Mouse (Mus musculus) retina, embryonic 14.5 days (tissue): ENCODE data around the gene Cers5.
"Not testable (repeated sequence)": the region's sequence is repeated elsewhere in the genome, so short reads cannot be mapped to it uniquely, and the experiment has no call there.

Experiments used
- DNase-seq: peaks from one replicate; pipeline ENCODE4 v3.0.0-alpha.2; 2015; ENCODE audit warnings: low spot score

The Cers5 gene

GRCm38 (mm10) chr15:99787625-99788120 is 15.0 kb upstream of the Cers5 start:
- no peak for DNase-seq

- DNase-seq = no peak
Observed at GRCm38 (mm10) chr15:99778677-99779335, 6.1 kb upstream of the Cers5 start.

- DNase-seq = peak; percentile 87
Observed at GRCm38 (mm10) chr15:99778148-99778547, 5.5 kb upstream of the Cers5 start.

- no peak for DNase-seq
Observed at GRCm38 (mm10) chr15:99772925-99773324, 240 bp upstream of the Cers5 start.

- peak; percentile 83 for DNase-seq
Observed at GRCm38 (mm10) chr15:99772277-99772880, 306 bp downstream of the Cers5 start.

- DNase-seq = peak; percentile 54
Observed at GRCm38 (mm10) chr15:99771601-99772276, 946 bp downstream of the Cers5 start.

- DNase-seq = no peak
Observed at GRCm38 (mm10) chr15:99771004-99771500, 1.6 kb downstream of the Cers5 start.

GRCm38 (mm10) chr15:99768761-99769160 is 3.9 kb downstream of the Cers5 start:
- DNase-seq = no peak

- DNase-seq = no peak
Observed at GRCm38 (mm10) chr15:99767467-99767866, 5.2 kb downstream of the Cers5 start.

GRCm38 (mm10) chr15:99754204-99754603 is 18.5 kb downstream of the Cers5 start:
- DNase-seq = no peak

GRCm38 (mm10) chr15:99740229-99740628 is 32.5 kb downstream of the Cers5 start:
- no peak for DNase-seq

GRCm38 (mm10) chr15:99736675-99737074 is 36.0 kb downstream of the Cers5 start:
- DNase-seq = no peak

- DNase-seq = no peak
Observed at GRCm38 (mm10) chr15:99735631-99736030, 37.1 kb downstream of the Cers5 start.

- no peak for DNase-seq
Observed at GRCm38 (mm10) chr15:99733186-99733585, 39.5 kb downstream of the Cers5 start.

- DNase-seq = no peak
Observed at GRCm38 (mm10) chr15:99731678-99732077, 41.0 kb downstream of the Cers5 start.

GRCm38 (mm10) chr15:99731167-99731566 is 41.5 kb downstream of the Cers5 start:
- no peak for DNase-seq

- DNase-seq = no peak
Observed at GRCm38 (mm10) chr15:99729056-99729783, 43.5 kb downstream of the Cers5 start.

GRCm38 (mm10) chr15:99728211-99728610 is 44.5 kb downstream of the Cers5 start:
- no peak for DNase-seq

GRCm38 (mm10) chr15:99727525-99727924 is 45.2 kb downstream of the Cers5 start:
- no peak for DNase-seq

GRCm38 (mm10) chr15:99727039-99727438 is 45.6 kb downstream of the Cers5 start:
- not testable (repeated sequence) for DNase-seq

GRCm38 (mm10) chr15:99726549-99726948 is 46.1 kb downstream of the Cers5 start:
- no peak for DNase-seq
